Mouse (Mus musculus) CD4-positive helper T cell, adult 2 months (primary cell): Measurements from ENCODE around the gene Platr25.
"Not testable (repeated sequence)": the region's sequence is repeated elsewhere in the genome, so short reads cannot be mapped to it uniquely, and the experiment has no call there.

Experiments used
- DNase-seq: peaks from one replicate; pipeline ENCODE4 v3.0.0-alpha.2; 2012; ENCODE audit warnings: low read depth, missing footprints, low spot score

Platr25 gene

DNA sequence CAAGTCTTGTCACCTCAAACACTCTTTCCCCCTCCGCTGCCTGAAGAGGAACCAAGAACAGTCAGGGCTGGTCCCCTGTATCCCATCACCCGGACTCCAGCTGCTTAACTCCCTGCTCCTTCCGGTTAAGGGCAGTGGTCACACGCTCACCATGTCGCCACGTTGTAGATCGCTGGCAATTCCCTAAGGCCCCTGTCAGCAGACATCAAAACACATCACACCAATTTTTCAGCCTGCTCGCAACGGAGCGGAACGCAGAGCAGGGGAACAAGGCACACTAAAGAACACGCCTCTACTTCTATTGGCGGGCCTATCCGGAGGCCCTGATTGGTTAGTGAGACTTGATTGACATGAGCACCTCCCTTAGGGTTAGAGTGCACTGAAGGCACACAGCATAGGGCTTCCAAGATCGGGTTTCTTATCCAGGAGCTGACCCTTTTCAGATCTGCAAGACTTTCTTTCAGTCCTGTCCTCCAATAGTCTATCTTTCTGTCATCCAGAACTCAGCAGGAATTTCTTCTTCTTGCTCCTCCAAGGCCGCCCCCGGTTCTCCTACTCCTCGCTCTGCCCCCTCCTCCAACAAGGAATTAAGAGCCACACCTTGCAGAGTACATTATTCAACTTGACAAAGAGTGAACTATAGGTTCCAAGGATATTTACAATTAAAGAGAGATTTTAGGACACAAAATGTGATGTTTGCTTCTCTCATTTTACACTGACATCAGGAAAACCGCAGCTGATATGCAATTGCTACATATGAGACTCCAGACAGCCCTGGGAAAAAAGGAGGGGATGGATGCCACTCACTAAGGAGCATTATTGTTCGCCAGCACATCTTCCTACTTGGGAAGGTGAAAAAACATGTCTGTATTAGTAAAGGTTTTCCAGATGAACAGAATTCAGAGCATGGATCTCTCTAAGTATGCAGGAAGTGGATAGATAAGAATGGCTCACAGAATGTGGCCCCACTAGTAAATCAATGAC lies at the start of gene Platr25:
TSS of gene Platr25 (minus strand) at position 278 of the 984 bp plus-strand sequence.
- peak; percentile 79 for DNase-seq

- not testable (repeated sequence) for DNase-seq
These were observed 47.5 kb upstream of the Platr25 start for GRCm38 (mm10) chr13:62807981-62808380.

- not testable (repeated sequence) for DNase-seq
These were observed 25.6 kb upstream of the Platr25 start for GRCm38 (mm10) chr13:62786135-62786493.

DNA sequence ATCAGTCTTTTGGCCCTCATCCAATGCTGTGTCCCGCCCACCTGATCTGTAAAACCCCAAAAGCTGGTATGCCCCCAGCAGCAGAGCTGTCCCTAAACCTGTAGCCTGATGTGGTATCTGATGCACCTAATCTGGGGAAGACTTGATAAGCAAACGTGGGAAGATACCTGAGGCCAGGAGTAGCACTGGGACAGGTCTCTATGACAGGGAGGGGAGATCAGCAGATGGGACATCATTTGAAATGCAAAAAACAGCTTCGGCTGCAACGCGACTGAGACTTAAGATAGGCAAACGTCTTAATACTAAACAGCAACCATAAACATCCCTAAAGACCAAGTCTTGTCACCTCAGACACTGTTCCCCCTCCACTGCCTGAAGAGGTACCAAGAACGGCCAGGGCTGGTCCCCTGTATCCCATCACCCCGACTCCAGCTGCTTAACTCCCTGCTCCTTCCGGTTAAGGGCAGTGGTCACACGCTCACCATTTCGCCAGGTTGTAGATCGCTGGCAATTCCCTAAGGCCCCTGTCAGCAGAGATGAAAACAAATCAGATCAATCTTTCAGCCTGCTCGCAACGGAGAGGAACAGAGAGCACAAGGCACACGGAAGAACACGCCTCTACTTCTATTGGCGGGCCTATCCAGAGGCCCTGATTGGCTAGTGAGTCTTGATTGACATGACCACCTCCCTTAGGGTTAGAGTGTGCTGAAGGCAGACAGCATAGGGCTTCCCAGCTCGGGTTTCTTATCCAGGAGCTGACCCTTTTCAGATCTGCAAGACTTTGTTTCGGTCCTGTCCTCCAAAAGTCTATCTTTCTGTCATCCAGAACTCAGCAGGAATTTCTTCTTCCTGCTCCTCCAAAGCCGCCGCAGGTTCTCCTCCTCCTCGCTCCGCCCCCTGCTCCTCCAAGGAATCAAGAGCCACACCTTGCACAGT lies 25.0 kb upstream of the Platr25 start, which contains the start of gene Gm5141:
TSS of gene Gm5141 (minus strand) at position 610 of the 936 bp plus-strand sequence.
- DNase-seq: peak; percentile 64

DNA sequence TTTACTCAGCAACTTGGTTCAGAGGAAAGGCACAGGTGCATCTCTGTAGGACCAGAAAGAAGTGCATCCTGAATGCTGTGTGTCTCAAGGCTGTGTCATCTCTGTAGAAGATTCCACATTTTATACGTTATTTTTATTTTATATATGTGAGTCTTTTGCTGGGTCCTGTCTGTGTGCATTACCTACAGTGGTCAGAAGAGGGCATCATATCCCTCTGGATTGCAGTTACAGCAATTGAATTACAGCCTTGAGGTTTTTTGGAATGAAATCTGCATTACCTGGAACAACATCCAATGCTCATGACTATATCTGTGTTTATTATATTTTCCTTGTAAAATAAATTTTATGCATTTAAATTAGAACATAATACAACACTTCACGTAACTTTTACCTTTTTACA lies 3.3 kb upstream of the Platr25 start:
- peak; percentile 47 for DNase-seq

DNA sequence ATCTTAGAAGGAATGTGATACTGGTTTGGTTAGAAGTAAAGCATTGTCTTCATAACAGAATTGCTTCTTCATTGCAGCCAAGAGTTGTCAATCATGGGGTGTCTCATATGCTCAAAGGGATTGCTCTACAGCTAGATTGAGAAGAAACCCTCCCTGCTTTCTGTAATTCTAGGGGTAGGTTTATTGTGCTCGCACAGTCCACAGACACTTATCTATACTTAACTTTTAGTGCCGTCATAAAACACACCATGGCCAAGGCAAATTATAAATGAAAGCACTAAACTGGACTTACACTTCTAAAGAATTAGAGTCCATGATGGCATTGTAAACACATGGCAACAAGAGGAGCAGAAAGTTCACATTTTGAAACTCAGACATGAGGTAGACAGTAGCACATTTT lies 27.2 kb downstream of the Platr25 start:
- DNase-seq: no peak

DNA sequence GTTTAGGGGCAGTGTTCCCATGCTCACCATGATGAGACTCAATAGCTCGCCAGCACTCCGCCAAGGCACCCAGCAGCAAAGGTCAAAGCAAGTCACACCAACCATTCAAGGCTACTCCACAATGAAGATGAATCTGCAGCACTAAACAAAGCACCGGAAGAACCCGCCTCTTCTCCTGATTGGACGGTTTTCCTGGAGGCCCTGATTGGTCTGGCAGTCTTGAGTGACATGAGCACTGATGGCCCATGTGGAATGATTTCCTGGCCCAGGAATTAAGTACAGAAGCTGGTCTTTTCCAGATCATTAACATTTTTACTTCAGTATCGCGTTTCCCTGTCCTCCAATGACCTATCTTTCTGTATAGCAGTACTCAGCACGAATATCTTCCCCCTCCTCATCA lies 47.9 kb downstream of the Platr25 start:
- not testable (repeated sequence) for DNase-seq

GRCm38 (mm10) chr13:62685287-62685648 lies 75.2 kb downstream of the Platr25 start:
- DNase-seq: not testable (repeated sequence)

DNA sequence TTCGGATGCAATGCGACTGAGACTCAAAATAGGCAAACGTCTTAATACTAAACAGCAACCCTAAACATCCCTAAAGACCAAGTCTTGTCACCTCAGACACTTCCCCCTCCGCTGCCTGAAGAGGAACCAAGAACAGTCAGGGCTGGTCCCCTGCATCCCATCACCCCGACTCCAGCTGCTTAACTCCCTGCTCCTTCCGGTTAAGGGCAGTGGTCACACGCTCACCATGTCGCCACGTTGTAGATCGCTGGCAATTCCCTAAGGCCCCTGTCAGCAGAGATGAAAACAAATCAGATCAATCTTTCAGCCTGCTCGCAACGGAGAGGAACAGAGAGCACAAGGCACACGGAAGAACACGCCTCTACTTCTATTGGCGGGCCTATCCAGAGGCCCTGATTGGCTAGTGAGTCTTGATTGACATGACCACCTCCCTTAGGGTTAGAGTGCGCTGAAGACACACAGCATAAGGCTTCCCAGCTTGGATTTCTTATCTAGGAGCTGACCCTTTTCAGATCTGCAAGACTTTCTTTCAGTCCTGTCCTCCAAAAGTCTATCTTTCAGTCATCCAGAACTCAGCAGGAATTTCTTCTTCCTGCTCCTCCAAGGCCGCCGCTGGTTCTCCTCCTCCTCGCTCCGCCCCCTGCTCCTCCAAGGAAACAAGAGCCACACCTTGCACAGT lies 75.8 kb downstream of the Platr25 start:
- peak; percentile 55 for DNase-seq

DNA sequence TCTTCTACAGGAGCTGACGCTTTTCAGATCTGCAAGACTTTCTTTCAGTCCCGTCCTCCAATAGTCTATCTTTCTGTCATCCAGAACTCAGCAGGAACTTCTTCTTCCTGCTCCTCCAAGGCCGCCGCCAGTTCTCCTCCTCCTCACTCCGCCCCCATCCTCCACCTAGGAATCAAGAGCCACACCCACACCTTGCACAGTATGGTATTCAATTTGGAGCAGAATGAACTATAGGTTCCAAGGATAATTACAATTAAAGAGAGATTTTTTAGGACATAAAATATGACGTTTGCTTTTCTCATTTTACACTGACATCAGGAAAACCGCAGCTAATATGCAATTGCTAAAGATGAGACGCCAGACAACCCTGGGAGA lies 107.2 kb downstream of the Platr25 start:
- DNase-seq: no peak

DNA sequence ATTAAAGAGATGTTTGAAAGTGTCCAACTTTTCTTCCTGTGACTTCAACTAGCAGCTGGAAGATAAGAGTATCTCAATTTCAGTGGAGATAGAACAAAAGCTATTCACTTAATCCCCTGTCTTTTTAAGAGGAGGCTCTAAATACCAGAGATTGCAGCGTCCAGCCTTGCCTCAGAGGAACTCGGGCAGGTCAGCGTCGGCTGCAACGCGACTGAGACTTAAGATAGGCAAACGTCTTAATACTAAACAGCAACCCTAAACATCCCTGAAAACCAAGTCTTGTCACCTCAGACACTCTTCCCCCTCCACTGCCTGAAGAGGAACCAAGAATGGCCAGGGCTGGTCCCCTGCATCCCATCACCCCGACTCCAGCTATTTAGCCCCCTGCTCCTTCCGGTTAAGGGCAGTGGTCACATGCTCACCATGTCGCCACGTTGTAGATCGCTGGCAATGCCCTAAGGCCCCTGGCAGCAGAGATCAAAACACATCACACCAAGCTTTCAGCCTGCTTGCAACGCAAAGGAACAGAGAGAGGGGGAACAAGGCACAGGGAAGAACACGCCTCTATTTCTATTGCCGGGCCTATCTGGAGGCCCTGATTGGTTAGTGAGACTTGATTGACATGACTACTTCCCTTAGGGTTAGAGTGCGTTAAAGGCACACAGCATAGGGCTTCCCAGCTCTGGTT lies 107.7 kb downstream of the Platr25 start:
- DNase-seq: peak; percentile 86

DNA sequence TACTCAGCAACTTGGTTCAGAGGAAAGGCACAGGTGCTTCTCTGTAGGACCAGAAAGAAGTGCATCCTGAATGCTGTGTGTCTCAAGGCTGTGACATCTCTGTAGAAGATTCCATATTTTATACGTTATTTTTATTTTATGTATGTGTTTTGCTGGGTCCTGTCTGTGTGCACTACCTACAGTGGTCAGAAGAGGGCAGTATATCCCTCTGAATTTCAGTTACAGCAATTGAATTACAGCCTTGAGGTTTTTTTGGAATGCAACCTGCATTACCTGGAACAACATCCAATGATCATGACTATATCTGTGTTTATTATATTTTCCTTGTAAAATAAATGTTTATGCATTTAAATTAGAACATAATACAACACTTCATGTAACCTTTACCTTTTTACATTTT lies 133.4 kb downstream of the Platr25 start:
- DNase-seq: peak; percentile 58

- DNase-seq: peak; percentile 6
These were observed 136.2 kb downstream of the Platr25 start for GRCm38 (mm10) chr13:62624277-62624665.

- DNase-seq: peak; percentile 86
These were observed 136.8 kb downstream of the Platr25 start, which contains the start of gene 6720489N17Rik for GRCm38 (mm10) chr13:62623577-62624276. TSS of gene 6720489N17Rik (minus strand) at chr13:62624182.
